21 mouse cellular contexts compared by ENCODE assay signal in genomic region chr11:20348466-20348865, GRCm38 (mm10). TPM values are rescaled to one million over a fixed set of nuclear protein-coding genes. Genes with fewer than 3 reads are reported as not detected.
A peak's percentile ranks its signal among the peaks of the same experiment; 100 is the strongest.
DNase-seq lines count a peak whose midpoint lies in the region; ATAC-seq and TF ChIP-seq lines count a peak whose summit lies in the region.
"Had no signal": no experiment of that assay in that cellular context is flagged by ENCODE, and none has a peak within 500 bp of the region (broad histone marks: within the 10 kb centered on the region; RNA-seq: fewer than 3 reads in every experiment).

No protein-coding gene starts in this region.

- peak overlapping the region; percentile 44; the same call in 1 of the 2 replicates for H3K27ac ChIP-seq in heart, postnatal 0 days (ENCODE audit: low read depth)
- H3K27ac ChIP-seq in stomach, postnatal 0 days (replicated peaks) = peak overlapping the region; percentile 35; the same call in 1 of the 2 replicates
- H3K27ac ChIP-seq: embryonic facial prominence, embryonic 12.5 days; forebrain, embryonic 12.5 days; heart, adult 2 months; hindbrain, embryonic 14.5 days had no signal

- no peak for TF ChIP-seq EP300 in heart, postnatal 0 days (IDR thresholded peaks at IDR 0.05; ENCODE audit: low read depth)
- no peak for TF ChIP-seq EP300 in stomach, postnatal 0 days (optimal IDR thresholded peaks at IDR 0.05)

- no peaks in the 10 kb centered on the region for H3K9me3 ChIP-seq in heart, postnatal 0 days (replicated peaks; ENCODE audit: control insufficient read depth, low read length)
- no peaks in the 10 kb centered on the region for H3K9me3 ChIP-seq in stomach, postnatal 0 days (ENCODE audit: control insufficient read depth, low read length)
- H3K9me3 ChIP-seq: embryonic facial prominence, embryonic 12.5 days; forebrain, embryonic 12.5 days; heart, embryonic 12.5 days had no signal

- DNase-seq in heart, postnatal 0 days (ENCODE audit: low spot score) = no peak
- no peak for DNase-seq in heart, postnatal 14 days
- DNase-seq in 3T3-L1 (ENCODE audit: low read depth, low spot score) = peak; percentile 59
- peak; percentile 35 for DNase-seq in ES-CJ7 (ENCODE audit: low read depth, low spot score)
- no peak for DNase-seq in stomach, postnatal 0 days (ENCODE audit: low spot score)
- no peak for DNase-seq in embryo, embryonic 10.5 days (ENCODE audit: low spot score)
- DNase-seq: adrenal gland, postnatal 14 days; B cell, adult 2 months; cerebellum, adult 11-12 months; cerebellum, adult 9-11 months; embryo, embryonic 11 days; gastrocnemius, postnatal 14 days; heart, adult 2 months; heart, postnatal 10 days had no signal

- TF ChIP-seq CTCF in heart, postnatal 0 days (IDR thresholded peaks at IDR 0.05; ENCODE audit: low read depth) = no peak
- no peak for TF ChIP-seq CTCF in stomach, postnatal 0 days (IDR thresholded peaks at IDR 0.05; ENCODE audit: low read depth)

- no peak overlapping the region for H3K4me3 ChIP-seq in heart, postnatal 0 days (ENCODE audit: low read depth, low read length)
- no peak overlapping the region for H3K4me3 ChIP-seq in stomach, postnatal 0 days (ENCODE audit: low read depth, low read length)
- H3K4me3 ChIP-seq: embryonic facial prominence, embryonic 12.5 days; forebrain, embryonic 12.5 days; heart, adult 2 months; heart, embryonic 12.5 days had no signal

- intact Hi-C loops in heart, postnatal 14 days (cut with DNase I) = no loop called here

- no peaks in the 10 kb centered on the region for H3K27me3 ChIP-seq in heart, postnatal 0 days (ENCODE audit: control insufficient read depth, insufficient read depth, low read length)
- no peaks in the 10 kb centered on the region for H3K27me3 ChIP-seq in stomach, postnatal 0 days (ENCODE audit: control insufficient read depth, insufficient read depth, low read length)
- H3K27me3 ChIP-seq: embryonic facial prominence, embryonic 12.5 days; forebrain, embryonic 12.5 days; heart, embryonic 12.5 days had no signal

- no peak overlapping the region for H3K9ac ChIP-seq in heart, postnatal 0 days (replicated peaks; ENCODE audit: low read depth, low read length)
- no peak overlapping the region for H3K9ac ChIP-seq in stomach, postnatal 0 days (ENCODE audit: low read length)
- H3K9ac ChIP-seq: embryonic facial prominence, embryonic 12.5 days; forebrain, embryonic 12.5 days; heart, embryonic 12.5 days; hindbrain, embryonic 14.5 days had no signal

- H3K4me2 ChIP-seq in heart, postnatal 0 days (ENCODE audit: low read depth, low read length) = no peak overlapping the region
- H3K4me2 ChIP-seq in stomach, postnatal 0 days (replicated peaks; ENCODE audit: low read depth) = no peak overlapping the region
- H3K4me2 ChIP-seq: embryonic facial prominence, embryonic 12.5 days; forebrain, embryonic 12.5 days; heart, embryonic 12.5 days; hindbrain, embryonic 14.5 days had no signal

- 78% methylated on average over 2 of the region's 2 CpGs for WGBS in heart, postnatal 0 days
- 67% methylated on average over 2 of the region's 2 CpGs for WGBS in stomach, postnatal 0 days

- no peak for ATAC-seq in heart, postnatal 0 days (ENCODE audit: insufficient read depth, low read depth)
- 0 out of 2 replicates have a peak, but pooled peaks have one; percentile 30 for ATAC-seq in stomach, postnatal 0 days (ENCODE audit: low FRiP score, low TSS enrichment)
- ATAC-seq: activated CD4-positive, CD25-positive, alpha-beta regulatory T cell, adult 4 months; CD4-positive, CD25-positive, alpha-beta regulatory T cell, adult 4 months; intestine, embryonic 16.5 days had no signal

- no peaks in the 10 kb centered on the region for H3K36me3 ChIP-seq in heart, postnatal 0 days (replicated peaks; ENCODE audit: control insufficient read depth, insufficient read depth, low read length)
- H3K36me3 ChIP-seq in stomach, postnatal 0 days (ENCODE audit: control insufficient read depth, insufficient read depth, low read length) = no peaks in the 10 kb centered on the region
- H3K36me3 ChIP-seq: embryonic facial prominence, embryonic 12.5 days; forebrain, embryonic 12.5 days; heart, embryonic 12.5 days had no signal

- no peaks in the 10 kb centered on the region for H3K4me1 ChIP-seq in heart, postnatal 0 days (ENCODE audit: control insufficient read depth, insufficient read depth)
- H3K4me1 ChIP-seq in stomach, postnatal 0 days (replicated peaks; ENCODE audit: control insufficient read depth, insufficient read depth) = no peaks in the 10 kb centered on the region
- H3K4me1 ChIP-seq: embryonic facial prominence, embryonic 12.5 days; forebrain, embryonic 12.5 days had no signal

RNA-seq across cellular contexts. Expression of gene Slc1a4, which starts 16.0 kb away (rescaled TPM):
- 6.4 and 11.0 TPM in 2 replicates for total RNA-seq in heart, postnatal 0 days (2014; rRNA removed; ENCODE audit: low replicate concordance)
- polyA plus RNA-seq in heart, postnatal 0 days (2015; fragmentation: Nextera tagmentation; extraction: Ambion mirVana) = 2.4 and 2.7 TPM in 2 replicates
- total RNA-seq in heart, postnatal 14 days (2021) = 1 to 10 TPM; 2.4 to 2.7 TPM
- polyA plus RNA-seq in stomach, postnatal 0 days (2015; fragmentation: Nextera tagmentation; extraction: Ambion mirVana) = 7.2 and 8.7 TPM in 2 replicates

Comparison
In these comparisons a context has a peak if more than half of its experiments do, and no peak if none do; other contexts are left out.
1. DNase-seq: peak in 3T3-L1 (single experiment) and ES-CJ7 (single experiment); none in heart, postnatal 0 days (single experiment), heart, postnatal 14 days (0 of 2), stomach, postnatal 0 days (single experiment) and embryo, embryonic 10.5 days (single experiment).